Mouse (Mus musculus): ENCODE data around the gene Lrp10. TPM values are rescaled to one million over a fixed set of nuclear protein-coding genes. Genes with fewer than 3 reads are reported as not detected.

Lrp10 gene
- polyA plus RNA-seq, 1 experiment from 2014 or later, result 59.3 TPM

DNA sequence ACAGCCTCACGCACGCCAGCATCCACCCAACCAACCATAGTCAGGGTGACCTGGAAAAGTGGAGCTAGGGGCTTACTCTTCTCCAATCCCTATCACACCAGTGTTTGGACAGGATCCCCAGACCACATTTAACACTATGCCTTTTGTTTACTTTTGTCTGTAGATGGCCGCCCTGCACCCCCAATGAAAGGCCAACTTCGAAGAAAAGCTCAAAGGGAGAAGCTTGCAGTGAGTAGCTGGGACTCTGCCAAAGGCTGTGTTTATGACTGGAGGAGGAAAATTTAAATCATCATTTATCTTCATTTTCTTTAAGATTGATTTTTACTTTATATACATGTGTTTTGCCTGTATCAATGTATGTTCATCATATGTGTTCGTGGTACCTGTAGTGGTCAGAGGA, 35.5 kb upstream of the Lrp10 start:
- 76% methylated on average over 5 of the region's 5 CpGs for WGBS
- Histone ChIP-seq H3K9ac (ENCODE audit: low read length) (no peak overlapping the region), H3K4me3 (ENCODE audit: low read depth, low read length) (no peak overlapping the region), H3K9me3 (ENCODE audit: control insufficient read depth, low read length) (no peaks in the 10 kb centered on the region), H3K36me3 (ENCODE audit: control insufficient read depth, insufficient read depth, low read length) (no peaks in the 10 kb centered on the region), H3K4me2 (replicated peaks; ENCODE audit: low read depth) (no peak overlapping the region), H3K4me1 (replicated peaks; ENCODE audit: control insufficient read depth, insufficient read depth) (peaks cover 14% of the 10 kb centered on the region), H3K27ac (replicated peaks) (no peak overlapping the region), H3K27me3 (ENCODE audit: control insufficient read depth, insufficient read depth, low read length) (no peaks in the 10 kb centered on the region)
- ATAC-seq (ENCODE audit: low FRiP score, low TSS enrichment) (no peak), DNase-seq (ENCODE audit: low spot score) (no peak)
- TF ChIP-seq EP300 (optimal IDR thresholded peaks at IDR 0.05), result no peak
- TF ChIP-seq CTCF (IDR thresholded peaks at IDR 0.05; ENCODE audit: low read depth), result no peak

DNA sequence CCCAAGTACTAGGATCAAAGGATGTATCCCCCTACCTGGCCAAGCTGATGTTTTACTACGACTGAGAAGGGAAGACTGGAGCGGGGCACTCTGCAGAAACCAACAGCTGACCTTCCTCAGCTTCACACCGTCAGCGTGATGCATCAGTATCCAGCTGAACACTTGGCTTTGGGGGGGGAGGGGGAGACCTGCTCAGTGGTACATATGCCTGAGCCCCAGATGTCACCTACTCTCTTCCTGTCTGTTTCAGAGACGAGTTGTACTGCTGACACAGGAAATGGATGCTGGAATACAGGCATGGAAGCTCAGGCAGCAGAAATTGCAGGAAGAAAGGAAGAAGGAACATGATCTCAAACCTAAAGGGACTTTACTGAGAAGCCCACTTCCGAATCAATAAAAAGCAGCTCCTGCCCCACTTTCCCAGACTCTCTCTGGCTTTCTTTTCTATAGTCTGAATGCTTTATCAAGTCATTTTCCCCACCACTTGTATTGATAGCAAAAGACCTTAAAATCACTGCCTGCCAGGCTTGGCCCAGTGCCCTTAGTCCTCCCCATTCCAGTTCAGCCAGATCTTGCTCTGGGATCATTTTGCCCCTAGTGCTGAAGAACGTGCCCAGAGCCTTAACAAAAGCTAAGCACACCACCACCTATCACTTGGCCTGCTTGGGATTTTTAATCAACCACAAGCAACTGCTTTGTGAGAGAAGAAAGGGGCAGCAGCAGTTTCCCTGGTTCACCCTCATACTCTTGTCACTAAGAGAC, 34.4 kb upstream of the Lrp10 start:
- peak overlapping the region; percentile 98 for H3K27ac ChIP-seq (replicated peaks)
- peak; percentile 38 for DNase-seq (ENCODE audit: low spot score)

DNA sequence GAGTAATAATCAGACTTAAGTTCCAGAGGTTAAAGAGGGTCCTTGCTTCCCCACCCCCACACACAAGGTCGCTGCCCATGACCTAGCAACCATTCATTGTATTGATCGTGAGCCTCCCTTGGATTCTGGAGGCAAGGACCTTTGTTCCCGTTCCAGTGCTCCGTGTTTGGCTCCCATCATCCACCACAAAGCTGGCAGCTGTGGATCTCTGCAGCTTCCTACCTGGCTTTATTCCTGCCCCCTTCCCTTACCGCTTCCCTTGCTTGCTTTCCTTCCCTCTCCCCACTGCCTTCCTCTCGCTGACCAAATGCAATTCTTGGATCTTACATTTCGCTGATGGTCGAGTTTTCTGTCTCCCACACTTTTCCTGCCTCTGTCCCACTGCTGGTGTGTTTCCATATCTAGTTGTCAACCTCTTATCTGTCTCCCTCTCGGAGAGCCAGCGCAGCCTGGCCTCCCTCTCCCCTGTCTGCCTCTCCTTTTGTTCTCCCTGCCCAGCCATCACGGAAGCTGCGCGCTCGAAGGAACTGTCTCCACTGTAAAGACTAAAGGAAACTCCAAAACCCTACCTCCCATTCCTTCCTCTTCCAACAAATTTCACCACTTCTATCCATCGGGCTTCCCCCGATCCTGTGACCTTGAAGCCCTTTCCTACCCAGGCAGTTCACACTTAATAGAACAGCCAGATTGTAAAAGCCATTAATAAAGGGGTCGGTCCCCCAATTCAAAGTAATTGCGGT, 33.4 kb upstream of the Lrp10 start:
- DNase-seq (ENCODE audit: low spot score) (no peak), ATAC-seq (ENCODE audit: low FRiP score, low TSS enrichment) (no peak)
- Histone ChIP-seq H3K4me1 (replicated peaks; ENCODE audit: control insufficient read depth, insufficient read depth) (peaks cover 19% of the 10 kb centered on the region), H3K36me3 (ENCODE audit: control insufficient read depth, insufficient read depth, low read length) (no peaks in the 10 kb centered on the region), H3K27ac (replicated peaks) (peak overlapping the region; percentile 98), H3K4me2 (replicated peaks; ENCODE audit: low read depth) (peak overlapping the region; percentile 77), H3K4me3 (ENCODE audit: low read depth, low read length) (peak overlapping the region; percentile 88), H3K9me3 (ENCODE audit: control insufficient read depth, low read length) (no peaks in the 10 kb centered on the region), H3K27me3 (ENCODE audit: control insufficient read depth, insufficient read depth, low read length) (no peaks in the 10 kb centered on the region), H3K9ac (ENCODE audit: low read length) (peak overlapping the region; percentile 96)
- WGBS, result 7% methylated on average over 18 of the region's 18 CpGs
- TF ChIP-seq EP300 (optimal IDR thresholded peaks at IDR 0.05), result no peak
- no peak for TF ChIP-seq CTCF (IDR thresholded peaks at IDR 0.05; ENCODE audit: low read depth)

More for the DNA sequence above, 34.4 kb upstream of the Lrp10 start:
- no peak overlapping the region for H3K4me3 ChIP-seq (ENCODE audit: low read depth, low read length)
- no peak overlapping the region for H3K9ac ChIP-seq (ENCODE audit: low read length)
- H3K27me3 ChIP-seq (ENCODE audit: control insufficient read depth, insufficient read depth, low read length), result no peaks in the 10 kb centered on the region
- no peak overlapping the region; the same call in 1 of the 2 replicates for H3K4me2 ChIP-seq (replicated peaks; ENCODE audit: low read depth)
- H3K9me3 ChIP-seq (ENCODE audit: control insufficient read depth, low read length), result no peaks in the 10 kb centered on the region
- ATAC-seq (ENCODE audit: low FRiP score, low TSS enrichment), result no peak
- no peaks in the 10 kb centered on the region for H3K36me3 ChIP-seq (ENCODE audit: control insufficient read depth, insufficient read depth, low read length)
- TF ChIP-seq CTCF (IDR thresholded peaks at IDR 0.05; ENCODE audit: low read depth), result no peak
- no peak for TF ChIP-seq EP300 (optimal IDR thresholded peaks at IDR 0.05)
- H3K4me1 ChIP-seq (replicated peaks; ENCODE audit: control insufficient read depth, insufficient read depth), result peaks cover 17% of the 10 kb centered on the region
- 32% methylated on average over 7 of the region's 7 CpGs for WGBS

DNA sequence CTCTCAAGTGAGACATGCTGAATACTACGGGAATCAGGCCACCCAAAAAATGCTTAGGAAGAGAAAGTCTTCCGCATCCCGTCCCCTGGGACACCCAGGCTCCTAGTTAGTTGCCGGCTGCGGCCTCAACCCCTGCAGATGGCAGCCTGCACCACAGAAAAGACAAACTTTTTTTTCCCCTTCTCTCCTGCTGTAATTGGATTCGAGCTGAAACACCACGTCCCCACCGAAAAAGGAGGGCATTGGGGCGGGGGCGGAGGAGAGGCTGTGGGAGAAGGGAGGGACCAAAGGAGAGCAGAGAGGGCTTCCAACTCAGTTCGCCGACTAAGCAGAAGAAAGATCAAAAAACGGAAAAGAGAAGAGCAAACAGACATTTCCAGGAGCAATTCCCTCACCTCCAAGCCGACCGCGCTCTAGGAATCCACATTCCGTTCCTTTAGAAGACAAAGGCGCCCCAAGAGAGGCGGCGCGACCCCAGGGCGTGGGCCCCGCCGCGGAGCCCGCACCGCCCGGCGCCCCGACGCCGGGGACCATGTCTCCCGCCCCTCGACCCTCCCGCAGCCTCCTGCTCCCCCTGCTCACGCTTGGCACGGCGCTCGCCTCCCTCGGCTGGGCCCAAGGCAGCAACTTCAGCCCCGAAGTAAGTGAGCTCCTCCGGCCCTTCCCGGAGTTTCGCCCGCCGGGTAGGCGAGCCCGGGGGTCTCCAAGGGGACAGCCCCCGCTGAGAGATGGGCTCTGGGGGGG, 32.4 kb upstream of the Lrp10 start, which contains the start of gene Mmp14:
Mmp14 (plus strand) TSS at position 279 of the 744 bp plus-strand sequence.
- ATAC-seq (ENCODE audit: low FRiP score, low TSS enrichment) (peak; percentile 22; the same call in 1 of the 2 replicates), DNase-seq (ENCODE audit: low spot score) (peak; percentile 69)
- H3K9me3 ChIP-seq (ENCODE audit: control insufficient read depth, low read length), result no peaks in the 10 kb centered on the region
- H3K4me2 ChIP-seq (replicated peaks; ENCODE audit: low read depth), result peak within 1 kb of the TSS; percentile 77
- TF ChIP-seq CTCF (IDR thresholded peaks at IDR 0.05; ENCODE audit: low read depth) (peak; percentile 72), EP300 (optimal IDR thresholded peaks at IDR 0.05) (peak; percentile 41)
- peak within 1 kb of the TSS; percentile 96 for H3K9ac ChIP-seq (ENCODE audit: low read length)
- H3K27ac ChIP-seq (replicated peaks), result peak within 1 kb of the TSS; percentile 98
- H3K4me3 ChIP-seq (ENCODE audit: low read depth, low read length), result peak within 1 kb of the TSS; percentile 88
- under 1% methylated on average over 44 of the region's 49 CpGs for WGBS
- peaks cover 2% of the 10 kb centered on the region; the same call in 1 of the 2 replicates for H3K36me3 ChIP-seq (ENCODE audit: control insufficient read depth, insufficient read depth, low read length)
- peaks cover 19% of the 10 kb centered on the region for H3K4me1 ChIP-seq (replicated peaks; ENCODE audit: control insufficient read depth, insufficient read depth)
- H3K27me3 ChIP-seq (ENCODE audit: control insufficient read depth, insufficient read depth, low read length), result no peaks in the 10 kb centered on the region

DNA sequence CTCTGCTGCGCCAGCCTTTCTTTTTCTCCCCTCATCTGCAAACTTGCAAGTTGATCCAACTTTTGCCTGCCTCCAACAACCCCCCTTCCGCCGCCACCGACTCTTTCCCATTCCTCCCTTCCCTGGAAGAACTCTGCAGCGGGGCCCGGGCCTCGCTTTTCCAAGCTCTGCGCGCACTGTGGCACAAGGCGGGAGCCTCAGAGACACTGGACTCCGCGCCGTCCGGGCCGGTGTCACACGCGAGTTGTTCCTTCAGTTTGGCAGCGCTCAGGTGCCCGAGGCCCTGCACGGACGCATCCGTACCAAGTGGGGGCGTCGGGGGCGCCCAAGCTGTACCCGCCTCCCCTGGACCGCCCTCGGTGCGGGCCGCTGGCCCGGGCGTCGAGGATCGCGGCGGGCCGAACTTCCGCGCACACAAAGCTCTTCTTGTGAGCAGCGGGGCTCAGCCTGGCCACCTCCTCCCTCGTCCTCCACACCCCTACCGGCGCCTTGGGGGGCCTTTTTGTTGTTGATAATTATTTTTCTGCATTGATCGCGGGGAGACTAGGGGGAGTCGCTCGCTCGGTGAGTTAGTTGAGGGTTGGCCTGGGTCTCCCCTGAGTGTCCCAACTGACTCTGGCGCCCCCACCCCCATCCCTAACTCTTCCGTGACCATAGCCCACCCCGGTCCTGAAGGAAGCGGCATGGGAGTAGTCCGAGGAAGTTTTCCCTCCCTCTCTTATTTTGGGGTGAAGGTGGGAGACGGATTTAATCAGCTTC, 31.7 kb upstream of the Lrp10 start:
- H3K4me1 ChIP-seq (replicated peaks; ENCODE audit: control insufficient read depth, insufficient read depth), result peaks cover 19% of the 10 kb centered on the region
- H3K9ac ChIP-seq (ENCODE audit: low read length), result peak overlapping the region; percentile 96
- peak overlapping the region; percentile 88 for H3K4me3 ChIP-seq (ENCODE audit: low read depth, low read length)
- no peaks in the 10 kb centered on the region for H3K9me3 ChIP-seq (ENCODE audit: control insufficient read depth, low read length)
- TF ChIP-seq CTCF (IDR thresholded peaks at IDR 0.05; ENCODE audit: low read depth) (peak; percentile 41; the same call in 1 of the 2 replicates), EP300 (optimal IDR thresholded peaks at IDR 0.05) (no peak)
- H3K27ac ChIP-seq (replicated peaks), result peak overlapping the region; percentile 98
- 2% methylated on average over 52 of the region's 54 CpGs for WGBS
- peak; percentile 62 for DNase-seq (ENCODE audit: low spot score)
- peaks cover 2% of the 10 kb centered on the region; the same call in 1 of the 2 replicates for H3K36me3 ChIP-seq (ENCODE audit: control insufficient read depth, insufficient read depth, low read length)
- H3K27me3 ChIP-seq (ENCODE audit: control insufficient read depth, insufficient read depth, low read length), result no peaks in the 10 kb centered on the region
- peak overlapping the region; percentile 77 for H3K4me2 ChIP-seq (replicated peaks; ENCODE audit: low read depth)
- peak; percentile 19; the same call in 1 of the 2 replicates for ATAC-seq (ENCODE audit: low FRiP score, low TSS enrichment)
